Mouse (Mus musculus) adrenal gland, postnatal 4 days (tissue): ENCODE data around the gene Rpl23. TPM values are rescaled to one million over a fixed set of nuclear protein-coding genes. Genes with fewer than 3 reads are reported as not detected.

Experiments
- DNase-seq, 2 experiments: peaks; one replicate each; pipeline ENCODE4 v3.0.0; 2021 to 2022; ENCODE audit warnings: low spot score in 2 of 2, mixed read lengths in 2 of 2
- total RNA-seq, 2 experiments: library from RNA; stranded (reverse); gene quantifications; 2 replicates each; pipeline ENCODE4 v1.2.3; 2021

Gene Rpl23
- total RNA-seq, 2 experiments from 2014 or later: 1,280 to 1,304 TPM

- DNase-seq: no peak
These were observed 33.5 kb upstream of the Rpl23 start for GRCm38 (mm10) chr11:97815736-97816135.

DNA sequence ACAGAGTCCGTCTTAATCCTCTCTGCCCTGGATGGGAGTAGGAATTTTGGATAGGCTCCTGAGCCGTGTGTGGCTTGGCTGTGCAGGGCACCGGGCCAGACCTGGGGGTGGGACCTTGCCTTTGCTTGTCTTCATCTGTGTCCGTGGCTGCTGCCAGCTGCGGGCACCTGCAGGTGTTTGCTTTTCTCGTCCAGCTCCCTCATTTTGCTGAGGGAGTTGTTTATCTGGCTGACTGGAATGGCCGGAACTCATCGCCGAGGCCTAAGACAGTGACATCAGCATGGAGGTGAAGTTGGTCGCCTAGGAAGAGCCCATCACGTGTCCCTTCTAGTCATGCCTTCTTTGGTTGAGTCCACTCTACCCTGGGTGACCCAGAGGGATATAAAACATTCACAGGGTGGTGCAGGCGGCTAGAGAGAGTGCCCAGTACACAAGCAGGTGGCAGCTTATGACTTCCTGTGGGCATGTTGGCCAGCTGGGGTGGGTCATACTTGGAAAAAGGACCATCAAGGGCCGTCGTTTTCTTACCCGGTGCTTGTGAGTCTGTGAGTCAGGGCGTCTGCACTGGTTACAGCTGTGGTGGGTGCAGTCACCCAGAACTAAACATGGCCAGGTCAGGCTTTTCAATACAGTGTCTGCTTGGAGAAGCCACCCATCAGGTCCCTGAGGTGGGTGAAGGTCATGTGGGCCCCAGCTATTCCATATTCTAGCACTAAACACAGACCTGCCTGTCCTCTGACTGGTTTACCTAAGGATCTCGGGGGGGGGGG, 31.7 kb upstream of the Rpl23 start:
- DNase-seq: no peak

DNA sequence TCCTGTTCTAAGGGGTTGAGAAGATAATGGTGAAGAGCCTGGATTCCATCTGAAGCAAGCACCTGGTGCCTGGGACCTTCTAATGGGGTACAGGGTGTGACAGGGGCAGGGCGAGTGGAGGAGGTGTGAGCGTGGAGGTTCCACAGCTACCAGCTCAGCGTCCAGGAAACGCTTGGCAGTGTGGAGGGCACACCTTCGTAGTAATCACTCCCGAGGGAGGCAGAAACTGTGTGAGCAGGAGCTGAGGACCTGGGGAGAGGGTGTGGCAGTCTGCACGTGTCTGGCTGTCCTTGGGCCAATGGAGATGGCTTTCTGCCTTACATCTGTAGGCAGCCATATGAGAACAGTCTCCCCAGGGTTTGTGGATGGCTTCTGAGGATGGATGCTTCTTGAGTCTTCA, 30.8 kb upstream of the Rpl23 start:
- no peak for DNase-seq

DNA sequence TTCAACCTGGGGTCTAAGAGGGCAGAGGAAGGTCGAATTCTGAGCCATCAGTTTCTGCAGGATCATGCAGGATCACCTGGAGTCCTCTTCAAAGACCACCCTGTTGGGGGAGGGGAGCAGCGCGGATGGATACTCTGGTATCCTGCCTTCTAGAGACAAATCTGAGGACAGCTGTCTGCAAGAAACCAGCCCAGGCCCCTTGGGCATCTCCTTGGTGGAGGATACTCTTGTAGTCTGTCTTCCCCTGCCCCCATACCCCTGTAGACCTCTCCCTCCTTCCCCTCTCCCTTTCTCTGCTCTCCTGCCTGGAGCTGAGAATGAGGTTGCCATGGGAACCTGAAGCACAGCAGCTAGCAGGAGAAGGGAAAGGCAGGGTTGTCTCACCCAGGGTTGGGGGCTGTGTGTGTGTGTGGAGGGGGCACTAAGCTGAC, 30.3 kb upstream of the Rpl23 start:
- DNase-seq: no peak

GRCm38 (mm10) chr11:97811569-97812362, 29.5 kb upstream of the Rpl23 start:
- no peak for DNase-seq

- DNase-seq: no peak
These were observed 28.7 kb upstream of the Rpl23 start for GRCm38 (mm10) chr11:97810970-97811369.

- DNase-seq: no peak
These were observed 28.1 kb upstream of the Rpl23 start for GRCm38 (mm10) chr11:97810356-97810755.

- DNase-seq: no peak
These were observed 27.2 kb upstream of the Rpl23 start for GRCm38 (mm10) chr11:97809235-97810121.

DNA sequence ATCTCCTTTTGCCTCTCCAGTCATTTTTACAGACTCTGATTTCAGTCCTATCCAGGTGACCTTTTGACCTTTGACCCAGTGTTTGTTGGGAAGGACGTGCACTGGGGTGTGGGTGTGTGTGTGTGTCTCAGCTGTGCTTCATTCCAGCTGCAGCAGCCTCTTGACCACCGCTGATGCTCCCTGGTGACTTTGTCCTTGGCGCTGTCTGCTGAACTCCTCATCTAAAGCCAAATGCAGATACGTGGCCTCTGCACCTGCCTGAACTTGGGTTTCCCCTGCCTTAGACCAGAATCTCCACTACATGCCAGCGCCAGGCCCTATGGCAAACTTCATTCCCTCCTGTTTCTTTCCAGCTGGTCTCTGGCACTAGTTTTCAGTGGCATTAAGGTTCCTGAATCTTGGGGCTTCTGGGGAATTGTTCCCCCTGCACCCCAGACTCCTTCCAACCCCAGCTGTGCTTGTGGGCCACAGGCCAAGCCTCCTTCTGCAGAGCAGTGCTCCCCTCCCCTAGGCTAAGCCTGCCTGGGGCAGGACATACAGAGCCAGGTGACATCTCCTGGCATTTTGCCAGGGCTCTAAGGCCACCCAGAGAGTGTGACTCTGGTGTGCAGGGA, 26.5 kb upstream of the Rpl23 start:
- DNase-seq: no peak

- DNase-seq: no peak
These were observed 25.9 kb upstream of the Rpl23 start for GRCm38 (mm10) chr11:97808093-97808492.

DNA sequence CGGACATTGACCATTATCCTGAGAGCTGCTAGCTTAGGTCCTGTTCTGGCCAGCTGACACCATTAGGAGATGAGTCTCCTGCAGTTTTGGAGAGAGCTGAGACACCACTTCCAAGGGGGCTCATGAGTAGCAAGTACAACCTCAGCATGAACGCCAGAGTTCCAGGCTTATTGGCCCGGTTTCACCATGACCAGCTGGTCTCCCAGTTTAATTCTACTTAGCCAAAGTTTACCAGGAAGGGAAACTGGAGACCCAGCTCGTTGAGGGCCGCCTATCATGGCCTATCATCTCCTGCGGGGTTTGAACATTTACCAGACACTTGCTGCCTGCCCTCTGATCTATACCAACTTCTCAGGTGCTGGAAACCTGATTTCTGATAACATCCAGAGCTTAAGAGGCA, 25.4 kb upstream of the Rpl23 start:
- DNase-seq: no peak

DNA sequence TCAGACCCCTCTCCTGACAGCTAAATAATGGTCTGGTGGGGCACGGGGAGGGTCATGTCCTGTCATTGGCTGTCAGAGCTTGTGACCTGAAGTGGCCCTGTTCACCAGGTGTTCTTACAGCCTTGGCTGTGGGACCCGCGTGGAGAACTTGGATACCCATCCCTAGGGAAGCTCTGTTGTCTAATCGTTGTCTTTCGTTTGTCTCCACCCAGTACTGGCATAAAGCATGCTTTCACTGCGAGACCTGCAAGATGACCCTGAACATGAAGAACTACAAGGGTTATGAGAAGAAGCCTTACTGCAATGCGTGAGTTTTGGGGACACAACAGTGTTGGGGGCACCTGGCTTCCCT, 24.4 kb upstream of the Rpl23 start:
- no peak for DNase-seq

- DNase-seq: no peak
These were observed 23.7 kb upstream of the Rpl23 start for GRCm38 (mm10) chr11:97805662-97806612.

GRCm38 (mm10) chr11:97804841-97805661, 22.8 kb upstream of the Rpl23 start:
- no peak for DNase-seq

DNA sequence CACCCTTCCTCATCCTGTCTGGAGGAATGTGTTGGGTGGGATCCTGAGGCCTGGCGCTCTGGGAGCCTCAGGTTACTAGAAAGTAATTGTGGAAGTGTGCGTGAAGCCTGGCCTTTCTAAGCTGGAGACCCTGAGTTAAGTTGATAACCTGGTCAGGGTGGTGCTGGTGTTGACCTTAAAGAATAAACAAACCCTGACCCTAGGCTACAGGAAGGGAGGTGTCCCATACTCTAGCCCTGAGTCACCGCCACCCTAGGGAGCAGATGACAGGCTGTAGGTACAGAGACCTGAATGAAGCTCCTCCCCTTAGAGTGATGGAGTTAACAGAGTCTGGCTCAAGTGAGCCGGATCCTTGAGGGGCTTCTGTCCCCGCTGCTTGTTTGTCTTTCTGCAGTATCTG, 21.6 kb upstream of the Rpl23 start:
- DNase-seq: no peak

- DNase-seq: no peak
These were observed 20.3 kb upstream of the Rpl23 start for GRCm38 (mm10) chr11:97802495-97802894.

DNA sequence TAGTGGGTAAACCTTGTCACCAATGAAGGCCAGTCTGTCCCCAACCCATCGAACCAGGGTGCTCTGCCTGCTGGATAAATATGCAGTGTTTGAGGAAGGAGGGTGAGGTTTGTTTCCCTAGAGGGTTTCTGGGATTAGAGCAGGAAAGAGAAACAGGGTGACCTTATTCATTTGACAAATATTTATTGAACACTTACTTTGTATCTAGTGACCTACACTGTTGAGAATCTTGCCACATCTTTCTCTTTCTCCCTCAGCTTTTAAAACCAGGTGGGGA, 19.9 kb upstream of the Rpl23 start:
- no peak for DNase-seq

DNA sequence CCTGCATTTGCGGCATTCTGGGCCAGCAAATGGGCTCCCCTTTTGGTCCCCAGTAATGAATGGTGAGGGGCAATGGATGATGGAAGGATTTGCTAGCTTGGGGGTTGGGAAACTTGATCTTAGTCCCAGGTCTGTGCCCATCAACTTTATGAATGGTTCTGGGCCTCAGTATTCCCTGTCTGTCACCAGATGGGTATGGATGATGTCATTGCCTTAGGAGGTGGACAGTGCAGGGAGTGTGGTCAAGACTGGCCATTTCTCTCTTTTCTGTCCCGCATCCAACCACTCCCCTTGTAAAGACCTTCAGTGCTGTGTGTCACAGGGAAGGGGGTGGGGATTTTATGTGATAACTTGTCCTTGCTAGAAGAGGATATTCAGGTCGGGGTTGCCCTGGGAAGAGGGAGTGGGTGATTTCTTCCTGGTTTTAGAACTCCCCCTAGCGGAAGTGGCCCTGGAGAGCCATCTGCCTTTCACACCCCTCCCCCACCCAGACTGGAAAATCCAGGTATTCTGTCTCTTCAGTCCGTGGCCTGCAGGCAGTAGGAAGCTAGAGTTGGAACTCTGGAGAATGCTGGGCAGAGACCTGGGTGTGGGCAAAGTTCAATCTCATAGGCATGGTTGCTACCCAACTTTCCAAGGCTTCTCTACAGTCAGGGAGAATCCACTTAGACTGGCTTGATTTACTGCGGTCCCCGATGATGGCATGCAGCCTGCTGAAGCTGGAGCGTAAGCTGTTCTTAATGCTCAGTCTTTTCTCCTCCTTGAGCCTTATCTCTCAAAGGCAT, 19.4 kb upstream of the Rpl23 start:
- DNase-seq: peak in 1 of 2 experiments; percentile 62
